Mouse (Mus musculus) bone marrow macrophage, adult 2 months (primary cell): ENCODE data around the gene Naaa.

ENCODE experiments used
- CTCF ChIP-seq: IDR thresholded peaks from 2 replicates; pipeline ENCODE4 v1.5.1; 2012; ENCODE audit warnings: low read depth, mild to moderate bottlenecking, low read length, moderate library complexity
- POLR2A ChIP-seq: IDR thresholded peaks from 2 replicates; pipeline ENCODE4 v1.6.1; 2012; ENCODE audit warnings: mild to moderate bottlenecking, low read depth, low read length, borderline replicate concordance

DNA sequence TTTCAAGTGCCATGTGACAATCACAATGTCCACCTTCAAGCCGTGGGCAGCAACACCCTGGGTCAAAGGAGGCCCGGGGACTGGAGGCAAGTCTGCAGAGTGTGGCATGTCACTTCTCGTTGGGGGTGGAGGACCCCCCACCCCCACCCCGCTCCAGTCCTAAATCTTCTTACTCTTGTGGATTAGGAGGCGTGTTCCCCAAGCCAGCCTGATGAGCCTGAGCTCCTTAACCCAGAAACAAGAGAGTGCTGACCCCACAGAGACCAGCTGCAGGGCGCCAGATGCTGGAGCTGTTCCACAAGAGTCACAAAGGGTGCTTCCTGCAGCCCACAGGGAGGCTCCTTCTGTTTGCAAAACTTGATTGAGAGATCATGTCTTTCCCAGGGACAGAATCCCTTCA, 21.8 kb downstream of the Naaa start, which contains the start of gene Ppef2:
- TF ChIP-seq POLR2A (no peak), CTCF (no peak)
